Mouse (Mus musculus) left cerebral cortex, adult 18-20 months (tissue): ENCODE data around the gene Ccdc57. TPM values are rescaled to one million over a fixed set of nuclear protein-coding genes. Genes with fewer than 3 reads are reported as not detected.
A peak's percentile ranks its signal among the peaks of the same experiment; 100 is the strongest.
"Not testable (repeated sequence)": the region's sequence is repeated elsewhere in the genome, so short reads cannot be mapped to it uniquely, and the experiment has no call there.

ENCODE experiments used
- DNase-seq, 2 experiments: peaks; one replicate each; pipeline ENCODE4 v3.0.0; 2021 to 2022; ENCODE audit warnings: low spot score in 2 of 2, mixed read lengths in 1 of 2
- total RNA-seq, 2 experiments: library from RNA; stranded (reverse); gene quantifications; 2 replicates each; pipeline ENCODE4 v1.2.3; 2021

Ccdc57 gene
- total RNA-seq, 2 experiments from 2014 or later = 7.2 to 9.3 TPM

DNA sequence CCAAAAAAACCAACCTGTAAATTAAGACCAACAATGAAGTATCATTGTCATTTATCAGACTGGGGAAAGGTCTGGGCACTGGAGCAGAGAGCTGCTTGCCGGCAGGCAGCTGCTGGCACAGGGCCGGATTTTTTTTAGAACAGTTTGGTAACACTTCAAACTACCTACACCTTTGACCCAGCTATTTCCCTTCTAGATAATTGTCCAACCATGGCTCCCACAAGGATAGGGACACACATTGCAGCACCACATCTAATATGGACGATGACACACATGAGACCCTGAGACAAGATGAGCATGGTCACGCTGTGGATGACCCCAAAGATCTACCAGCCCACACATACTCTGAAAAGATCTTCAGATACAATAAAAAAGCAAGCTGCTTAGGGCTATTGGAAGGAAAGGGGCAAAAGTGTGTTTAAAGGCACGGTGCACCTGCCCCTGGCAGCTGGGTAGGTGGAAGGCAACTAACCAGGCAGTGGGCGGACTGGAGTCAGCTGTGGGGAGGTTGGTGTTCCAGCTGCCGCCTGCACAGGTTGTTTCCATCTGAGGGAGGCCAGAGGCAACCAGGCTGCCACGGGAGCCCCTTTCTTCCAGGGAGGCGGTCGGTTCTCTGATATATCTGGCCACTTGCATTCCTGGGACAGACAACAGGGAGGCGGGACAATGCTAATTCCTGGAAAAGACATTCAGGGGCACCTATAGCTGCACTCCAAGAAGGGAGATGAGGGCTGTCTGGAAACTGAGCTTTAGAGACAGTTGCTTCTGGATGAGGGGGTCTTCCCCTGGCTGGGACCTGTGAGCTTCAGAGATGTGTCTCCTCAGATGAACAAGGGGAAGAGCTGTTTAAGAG is 80.4 kb downstream of the Ccdc57 start:
- DNase-seq = no peak

- DNase-seq = no peak
Observed at GRCm38 (mm10) chr11:120851582-120851981, 81.1 kb downstream of the Ccdc57 start.

GRCm38 (mm10) chr11:120851132-120851531 is 81.5 kb downstream of the Ccdc57 start:
- DNase-seq = no peak

- DNase-seq = no peak
Observed at GRCm38 (mm10) chr11:120850331-120851030, 82.2 kb downstream of the Ccdc57 start.

GRCm38 (mm10) chr11:120846725-120847475 is 85.8 kb downstream of the Ccdc57 start:
- DNase-seq = no peak

DNA sequence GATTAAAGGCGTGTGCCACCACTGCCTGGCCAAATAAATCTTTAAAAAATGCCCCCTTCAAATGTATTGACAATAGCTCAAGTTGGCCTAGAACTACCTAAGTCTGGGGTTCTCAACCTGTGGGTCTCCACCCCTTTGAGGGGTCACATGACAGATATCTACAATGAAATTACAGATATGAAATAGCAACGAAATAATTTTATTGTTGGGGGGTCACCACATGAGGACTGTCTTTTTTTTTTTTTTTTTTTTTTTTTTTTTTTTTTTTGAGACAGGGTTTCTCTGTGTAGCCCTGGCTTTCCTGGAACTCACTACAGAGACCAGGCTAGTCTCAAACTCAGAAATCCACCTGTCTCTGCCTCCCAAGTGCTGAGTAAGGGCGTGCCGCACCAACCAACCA is 88.3 kb downstream of the Ccdc57 start:
- DNase-seq = no peak

GRCm38 (mm10) chr11:120833555-120834280 is 99.0 kb downstream of the Ccdc57 start:
- DNase-seq = no peak

- DNase-seq = not testable (repeated sequence)
Observed at GRCm38 (mm10) chr11:120832962-120833361, 99.7 kb downstream of the Ccdc57 start.

DNA sequence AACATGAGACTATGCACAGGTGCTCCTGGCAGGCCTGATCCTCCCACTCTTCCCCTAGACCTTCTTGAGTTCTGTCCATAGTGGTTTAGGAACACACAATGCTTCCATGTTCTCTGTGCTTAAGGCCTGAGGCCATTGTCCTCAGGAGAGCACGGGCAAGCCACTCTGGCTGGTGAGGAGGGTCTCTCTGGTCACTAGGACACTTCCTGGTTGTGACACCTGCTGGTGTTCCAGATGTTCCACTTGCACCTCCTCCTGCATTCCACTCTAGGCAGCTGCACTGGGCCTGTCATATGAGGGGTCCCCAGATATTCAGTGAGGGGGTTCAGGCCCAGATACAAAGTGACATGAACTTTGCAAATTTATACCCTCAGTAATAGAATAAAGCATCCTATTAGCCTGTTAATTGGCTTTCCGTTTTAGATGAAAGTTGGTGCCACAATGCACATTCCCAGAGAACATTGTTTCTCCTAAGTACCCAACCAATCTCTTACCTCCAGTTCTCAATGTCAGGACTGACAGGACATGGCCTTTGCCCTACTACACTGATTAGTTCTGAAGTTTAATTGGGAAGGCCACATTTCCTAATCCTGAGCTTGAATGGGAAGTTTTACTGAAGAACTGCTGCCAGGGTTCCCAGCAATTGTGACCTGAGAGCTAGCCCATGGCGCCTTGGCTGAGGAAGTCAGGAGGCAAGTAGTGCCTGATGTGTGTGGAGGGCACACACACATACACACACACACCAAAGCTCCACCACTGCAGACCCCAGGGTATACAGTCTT is 100.8 kb downstream of the Ccdc57 start:
- DNase-seq = no peak

GRCm38 (mm10) chr11:120830686-120831085 is 102.0 kb downstream of the Ccdc57 start:
- no peak for DNase-seq

- no peak for DNase-seq
Observed at GRCm38 (mm10) chr11:120829757-120830532, 102.7 kb downstream of the Ccdc57 start.

- no peak for DNase-seq
Observed at GRCm38 (mm10) chr11:120828416-120828815, 104.3 kb downstream of the Ccdc57 start.

GRCm38 (mm10) chr11:120826016-120826953 is 106.4 kb downstream of the Ccdc57 start:
- DNase-seq = no peak

GRCm38 (mm10) chr11:120825289-120825863 is 107.3 kb downstream of the Ccdc57 start:
- no peak for DNase-seq

DNA sequence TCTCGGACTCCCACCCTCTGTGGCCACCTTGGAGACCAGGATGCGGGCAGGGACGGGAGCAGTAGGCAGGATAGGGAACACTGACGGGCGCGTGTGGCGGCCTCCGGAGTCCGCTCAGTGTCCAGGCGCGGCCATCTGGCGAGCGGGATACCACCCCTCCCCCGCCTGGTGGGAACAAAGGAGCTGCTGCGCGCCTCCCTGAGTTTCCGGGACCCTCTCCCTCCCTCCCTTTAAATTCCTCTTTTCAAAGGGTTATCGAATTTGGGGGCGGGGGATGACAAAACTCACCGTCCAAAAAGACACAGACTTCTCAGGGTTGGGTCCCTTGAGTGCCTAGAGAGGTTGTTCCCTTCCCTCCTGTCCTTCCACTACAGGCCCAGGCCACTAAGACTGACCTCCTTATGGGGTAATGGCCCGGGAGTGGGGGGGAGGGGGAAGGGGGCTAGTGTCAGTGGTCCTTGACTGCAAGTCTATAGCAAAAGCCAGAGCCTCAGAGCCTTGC is 107.8 kb downstream of the Ccdc57 start:
- no peak for DNase-seq

DNA sequence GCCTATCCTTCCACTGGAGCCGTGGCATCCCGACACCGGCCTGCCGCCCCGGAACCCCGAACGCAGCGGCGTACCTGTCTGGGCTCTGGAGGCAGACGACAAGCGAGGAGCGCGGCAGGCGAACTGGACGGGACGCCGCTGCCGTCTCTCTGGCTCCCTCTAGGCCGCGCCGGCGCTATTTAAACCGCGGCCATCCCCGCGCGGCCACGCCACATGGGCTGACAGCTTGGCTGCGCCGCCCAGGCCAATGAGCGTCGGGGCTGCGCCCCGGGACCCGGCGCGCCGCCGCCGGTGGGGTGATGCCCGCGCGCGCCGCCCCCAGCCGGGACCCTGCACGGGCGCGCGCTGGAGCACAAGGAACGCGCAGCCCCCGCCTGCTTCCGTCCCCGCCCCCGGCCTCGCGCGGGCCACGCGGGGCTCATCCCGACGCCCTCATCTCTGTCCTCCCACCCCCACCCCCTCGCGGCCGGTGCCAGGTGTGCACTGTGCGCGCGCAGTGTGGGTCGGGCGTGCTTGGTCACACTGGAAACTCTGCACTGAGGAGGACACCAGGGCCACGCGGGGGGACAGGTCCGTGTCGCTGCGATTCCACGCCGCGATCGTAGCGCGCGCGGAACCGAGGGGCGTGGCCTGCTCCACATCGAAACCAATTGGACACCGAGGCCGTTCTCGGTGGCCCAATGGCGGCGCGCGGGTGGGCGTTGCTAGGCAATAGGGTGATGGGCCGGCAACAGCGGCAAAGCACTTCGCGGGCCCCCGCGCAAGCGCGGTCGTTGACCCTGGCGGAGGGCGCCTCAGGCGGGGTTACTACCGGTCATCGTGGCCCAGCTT is 108.5 kb downstream of the Ccdc57 start, which contains the start of gene Fasn:
TSS of gene Fasn (minus strand) at position 592 of the 831 bp plus-strand sequence.
- peak; percentile 97 for DNase-seq

GRCm38 (mm10) chr11:120823551-120823947 is 109.1 kb downstream of the Ccdc57 start:
- peak in 1 of 2 experiments; percentile 16 for DNase-seq
